Mouse (Mus musculus) embryo, embryonic 10.5 days (tissue): ENCODE measurements around the gene Sema6b.

ENCODE experiments used
- DNase-seq: peaks from one replicate; pipeline ENCODE4 v3.0.0-alpha.2; 2015; ENCODE audit warnings: low spot score

The Sema6b gene

GRCm38 (mm10) chr17:56139858-56140595, at the start of gene Sema6b:
TSS of gene Sema6b (minus strand) at chr17:56140343.
- peak; percentile 74 for DNase-seq

- peak; percentile 52 for DNase-seq
Observed at GRCm38 (mm10) chr17:56185281-56186141, 45.4 kb upstream of the Sema6b start.

GRCm38 (mm10) chr17:56183658-56184103, 43.5 kb upstream of the Sema6b start, which contains the start of gene Mydgf:
TSS of gene Mydgf (minus strand) at chr17:56183920.
- peak; percentile 96 for DNase-seq

GRCm38 (mm10) chr17:56182975-56183657, 43.0 kb upstream of the Sema6b start:
- peak; percentile 16 for DNase-seq

- no peak for DNase-seq
Observed at GRCm38 (mm10) chr17:56175416-56175815, 35.3 kb upstream of the Sema6b start.

- DNase-seq, result no peak
Observed at GRCm38 (mm10) chr17:56173401-56174046, 33.4 kb upstream of the Sema6b start.

- DNase-seq, result no peak
Observed at GRCm38 (mm10) chr17:56171881-56172280, 31.7 kb upstream of the Sema6b start.

GRCm38 (mm10) chr17:56171456-56171855, 31.3 kb upstream of the Sema6b start:
- no peak for DNase-seq

GRCm38 (mm10) chr17:56170636-56171035, 30.5 kb upstream of the Sema6b start:
- DNase-seq, result peak; percentile 55

GRCm38 (mm10) chr17:56169830-56170229, 29.7 kb upstream of the Sema6b start:
- peak; percentile 14 for DNase-seq

- DNase-seq, result no peak
Observed at GRCm38 (mm10) chr17:56165671-56166070, 25.5 kb upstream of the Sema6b start.

GRCm38 (mm10) chr17:56164510-56164909, 24.4 kb upstream of the Sema6b start:
- no peak for DNase-seq

- DNase-seq, result no peak
Observed at GRCm38 (mm10) chr17:56163523-56164102, 23.5 kb upstream of the Sema6b start.

- DNase-seq, result peak; percentile 95
Observed at GRCm38 (mm10) chr17:56162231-56162774, 22.2 kb upstream of the Sema6b start, which contains the start of gene Tnfaip8l1. TSS of gene Tnfaip8l1 (plus strand) at chr17:56162477.

GRCm38 (mm10) chr17:56159729-56160128, 19.6 kb upstream of the Sema6b start:
- DNase-seq, result peak; percentile 84

GRCm38 (mm10) chr17:56153643-56154042, 13.5 kb upstream of the Sema6b start:
- DNase-seq, result peak; percentile 69

- no peak for DNase-seq
Observed at GRCm38 (mm10) chr17:56149897-56150296, 9.8 kb upstream of the Sema6b start.

- DNase-seq, result no peak
Observed at GRCm38 (mm10) chr17:56148790-56149618, 8.9 kb upstream of the Sema6b start.

- DNase-seq, result no peak
Observed at GRCm38 (mm10) chr17:56148280-56148679, 8.1 kb upstream of the Sema6b start.

- DNase-seq, result no peak
Observed at GRCm38 (mm10) chr17:56147420-56147819, 7.3 kb upstream of the Sema6b start.
